Mouse (Mus musculus) limb, embryonic 11.5 days (tissue): Measurements from ENCODE around the gene Zfp605. TPM values are rescaled to one million over a fixed set of nuclear protein-coding genes. Genes with fewer than 3 reads are reported as not detected.
"Not testable (repeated sequence)": the region's sequence is repeated elsewhere in the genome, so short reads cannot be mapped to it uniquely, and the experiment has no call there.

Experiments
- ATAC-seq: fragments of 200-750 bp; cut with Nextera tagmentation; 2 replicates; pipeline ENCODE4 v1.8.0; 2017; ENCODE audit warnings: low read depth; ENCODE audit not compliant: insufficient number of reproducible peaks, low FRiP score, low TSS enrichment
- DNase-seq: peaks from one replicate; pipeline ENCODE4 v3.0.0-alpha.2; 2015; ENCODE audit warnings: low spot score
- H3K27ac ChIP-seq: fragments of 300-500 bp; sonication (generic); replicated peaks from 2 replicates; pipeline ENCODE4 v1.5.1; 2014; ENCODE audit warnings: low read depth, mild to moderate bottlenecking, low read length
- H3K27me3 ChIP-seq: fragments of 300-500 bp; sonication (generic); 2 replicates; pipeline ENCODE4 v1.6.1; 2014; ENCODE audit warnings: mild to moderate bottlenecking, low read length, mixed read lengths; ENCODE audit not compliant: control insufficient read depth, insufficient read depth
- H3K36me3 ChIP-seq: fragments of 300-500 bp; sonication (generic); 2 replicates; pipeline ENCODE4 v1.6.1; 2014; ENCODE audit warnings: mild to moderate bottlenecking, low read length, moderate library complexity, mixed read lengths; ENCODE audit not compliant: control insufficient read depth, insufficient read depth
- H3K4me1 ChIP-seq: fragments of 300-500 bp; sonication (generic); 2 replicates; pipeline ENCODE4 v1.6.1; 2014; ENCODE audit warnings: low read length, mixed read lengths; ENCODE audit not compliant: control insufficient read depth, insufficient read depth
- H3K4me2 ChIP-seq: fragments of 300-500 bp; sonication (generic); 2 replicates; pipeline ENCODE4 v1.6.1; 2014; ENCODE audit warnings: low read depth, mild to moderate bottlenecking, moderate library complexity; ENCODE audit not compliant: severe bottlenecking
- H3K4me3 ChIP-seq: fragments of 300-500 bp; sonication (generic); 2 replicates; pipeline ENCODE4 v1.5.1; 2014; ENCODE audit warnings: low read depth, low read length
- H3K9ac ChIP-seq: fragments of 300-500 bp; sonication (generic); 2 replicates; pipeline ENCODE4 v1.6.1; 2014; ENCODE audit warnings: mild to moderate bottlenecking, low read length
- H3K9me3 ChIP-seq: fragments of 300-500 bp; sonication (generic); 2 replicates; pipeline ENCODE4 v1.6.1; 2016; ENCODE audit warnings: low read length; ENCODE audit not compliant: control insufficient read depth
- WGBS: fragments of 180-500 bp; shearing (Covaris S2); extraction: QIAGEN DNeasy Blood & Tissue Kit; methylation state at CpG from one replicate; pipeline ENCODE4 v1.1.7; 2014; 5-methylcytosine and 5-hydroxymethylcytosine counted together
- polyA plus RNA-seq: library from polyadenylated mRNA; unstranded; fragments of >200 nt; fragmentation: Nextera tagmentation; extraction: Ambion mirVana; gene quantifications from 2 replicates; pipeline ENCODE4 v1.2.1, GENCODE M21; 2014

Zfp605 gene
- polyA plus RNA-seq, result 4.1 and 4.2 TPM in 2 replicates

DNA sequence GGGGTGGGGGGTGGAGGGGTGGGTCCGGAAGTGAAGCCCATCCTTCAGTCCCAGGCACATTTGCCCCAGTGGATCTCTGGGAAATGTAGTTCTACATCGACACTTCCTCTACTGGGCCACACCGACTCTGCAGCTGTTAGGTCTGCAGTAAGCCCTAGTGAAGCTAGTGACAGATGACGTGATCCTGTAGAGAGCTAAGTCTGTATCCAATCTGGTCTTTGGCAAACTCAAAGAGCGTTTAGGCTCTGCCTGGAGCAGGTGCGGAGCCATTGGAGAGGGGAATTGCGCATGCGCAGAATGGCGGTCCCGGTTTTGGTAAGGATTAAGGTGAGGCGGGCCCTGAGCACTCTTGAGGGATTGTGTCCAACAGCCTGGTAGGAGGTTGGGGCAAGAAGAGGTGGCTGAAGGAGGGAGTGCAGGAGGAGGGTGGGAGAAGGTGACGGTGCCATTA is at the start of gene Zfp605:
Zfp605 (plus strand) TSS at position 102 of the 451 bp plus-strand sequence.
- Histone ChIP-seq H3K4me3 (peak within 1 kb of the TSS; percentile 48), H3K4me2 (peak within 1 kb of the TSS; percentile 62), H3K36me3 (peaks cover 13% of the 10 kb centered on the region), H3K27me3 (no peaks in the 10 kb centered on the region), H3K27ac (no peak within 1 kb of the TSS), H3K9ac (peak within 1 kb of the TSS; percentile 49), H3K9me3 (no peaks in the 10 kb centered on the region), H3K4me1 (peaks cover 7% of the 10 kb centered on the region)
- DNase-seq (peak; percentile 90), ATAC-seq (peak; percentile 36)
- 1% methylated on average over 12 of the region's 12 CpGs for WGBS

DNA sequence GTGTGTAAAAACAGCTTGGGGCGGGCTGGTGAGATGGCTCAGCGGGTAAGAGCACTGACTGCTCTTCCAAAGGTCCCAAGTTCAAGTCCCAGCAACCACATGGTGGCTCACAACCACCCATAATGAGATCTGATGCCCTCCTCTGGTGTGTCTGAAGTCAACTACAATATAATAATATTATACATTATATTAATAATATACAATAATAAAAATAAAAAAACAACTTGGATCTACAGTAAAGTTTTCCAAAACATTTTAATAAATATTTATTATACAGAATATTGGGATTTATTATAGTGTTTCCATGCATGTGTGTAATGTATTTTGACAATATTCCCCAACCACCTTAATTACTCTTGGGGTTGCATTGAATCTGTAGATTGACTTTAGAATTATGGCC is 37.5 kb upstream of the Zfp605 start, which contains the start of gene Gm17655:
Gm17655 (minus strand) TSS at position 101 of the 400 bp plus-strand sequence.
- H3K27ac ChIP-seq, H3K27me3 ChIP-seq, H3K4me3 ChIP-seq, H3K4me1 ChIP-seq, DNase-seq, H3K36me3 ChIP-seq, ATAC-seq, H3K9ac ChIP-seq, H3K9me3 ChIP-seq, H3K4me2 ChIP-seq: not testable (repeated sequence)
- 88% methylated on average over 2 of the region's 2 CpGs for WGBS

DNA sequence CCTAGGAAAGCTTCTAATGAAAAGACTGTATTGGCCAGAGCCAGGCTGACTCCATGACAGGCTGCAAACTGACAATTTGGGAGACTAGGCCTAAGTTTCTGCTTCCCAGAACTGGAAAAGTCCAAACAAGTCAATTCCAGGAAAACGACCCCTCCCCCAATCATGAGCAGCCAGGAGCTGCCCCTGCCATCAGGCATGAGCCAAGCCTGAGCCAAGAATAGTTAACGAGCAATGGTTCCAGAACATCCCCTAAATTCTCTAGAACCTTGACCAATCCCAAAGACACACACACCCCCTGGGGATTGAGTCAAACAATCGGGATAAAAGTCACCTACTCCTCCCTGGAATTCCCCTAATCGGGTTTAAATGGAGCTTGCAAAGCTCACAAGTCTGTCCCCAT is 26.9 kb upstream of the Zfp605 start:
- 82% methylated on average over 4 of the region's 4 CpGs for WGBS
- Histone ChIP-seq H3K4me3 (no peak overlapping the region), H3K27ac (no peak overlapping the region), H3K9me3 (no peaks in the 10 kb centered on the region; the same call in 1 of the 2 replicates), H3K27me3 (no peaks in the 10 kb centered on the region), H3K9ac (no peak overlapping the region), H3K4me1 (no peaks in the 10 kb centered on the region), H3K4me2 (no peak overlapping the region), H3K36me3 (no peaks in the 10 kb centered on the region)
- DNase-seq, result no peak
- no peak for ATAC-seq

DNA sequence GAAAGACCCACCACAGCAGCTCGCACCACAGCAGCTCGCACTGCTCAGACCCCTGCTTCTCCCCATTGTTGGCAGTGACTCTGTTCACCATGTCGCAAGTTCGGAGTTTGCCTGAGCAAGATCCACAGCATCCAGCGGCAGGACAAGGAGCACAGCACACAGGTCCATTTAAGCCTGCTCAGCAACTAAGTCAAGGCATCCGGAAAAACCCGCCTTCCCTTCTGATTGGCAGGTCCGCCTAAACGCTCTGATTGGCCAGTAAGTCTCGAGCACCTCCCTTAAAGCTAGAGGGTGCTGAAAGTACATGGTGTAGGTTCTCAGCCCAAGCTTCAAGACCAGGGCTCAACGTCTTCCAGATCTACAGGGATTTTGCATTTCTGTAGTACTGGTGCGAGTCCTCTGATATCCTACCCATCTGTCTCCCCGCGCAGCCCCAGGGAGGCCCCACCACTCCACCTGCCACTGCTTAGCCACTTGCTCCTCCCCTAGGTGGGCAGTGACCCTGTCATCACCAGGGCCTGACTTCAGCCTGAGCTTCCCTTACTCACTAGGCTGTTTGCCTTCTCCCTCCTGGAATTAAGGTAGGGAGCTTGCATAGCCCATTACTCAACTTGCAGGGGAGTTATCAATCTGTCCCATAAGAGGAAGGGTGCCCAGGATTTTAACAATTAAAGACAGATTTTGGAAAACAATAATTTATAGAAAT is 23.6 kb upstream of the Zfp605 start:
- H3K9me3 ChIP-seq, result no peaks in the 10 kb centered on the region
- H3K4me2 ChIP-seq, result no peak overlapping the region
- 29% methylated on average over 14 of the region's 14 CpGs for WGBS
- no peaks in the 10 kb centered on the region for H3K4me1 ChIP-seq
- no peaks in the 10 kb centered on the region for H3K27me3 ChIP-seq
- H3K4me3 ChIP-seq, result no peak overlapping the region
- no peak overlapping the region for H3K9ac ChIP-seq
- no peak for ATAC-seq
- H3K36me3 ChIP-seq, result no peaks in the 10 kb centered on the region
- no peak overlapping the region for H3K27ac ChIP-seq
- peak; percentile 20 for DNase-seq

- DNase-seq (no peak), ATAC-seq (no peak)
- Histone ChIP-seq H3K4me3 (no peak overlapping the region), H3K27me3 (no peaks in the 10 kb centered on the region), H3K9me3 (no peaks in the 10 kb centered on the region), H3K4me2 (no peak overlapping the region), H3K27ac (no peak overlapping the region), H3K36me3 (no peaks in the 10 kb centered on the region), H3K9ac (no peak overlapping the region), H3K4me1 (no peaks in the 10 kb centered on the region)
- 86% methylated on average over 2 of the region's 2 CpGs for WGBS
These were observed 18.3 kb upstream of the Zfp605 start for GRCm38 (mm10) chr5:110091546-110091945.

- Histone ChIP-seq H3K36me3 (no peaks in the 10 kb centered on the region), H3K9ac (peak within 1 kb of the TSS; percentile 70), H3K4me3 (peak within 1 kb of the TSS; percentile 44), H3K4me1 (no peaks in the 10 kb centered on the region), H3K27me3 (no peaks in the 10 kb centered on the region), H3K9me3 (no peaks in the 10 kb centered on the region), H3K4me2 (peak within 1 kb of the TSS; percentile 59), H3K27ac (0 out of 2 replicates have a peak within 1 kb of the TSS, but pooled peaks have one; percentile 56)
- WGBS, result 2% methylated on average over 22 of the region's 25 CpGs
- ATAC-seq (peak; percentile 98), DNase-seq (peak; percentile 87)
These were observed 15.7 kb upstream of the Zfp605 start, which contains the start of gene Gm35315 for GRCm38 (mm10) chr5:110094030-110094846. TSS of gene Gm35315 (minus strand) at chr5:110094420.

DNA sequence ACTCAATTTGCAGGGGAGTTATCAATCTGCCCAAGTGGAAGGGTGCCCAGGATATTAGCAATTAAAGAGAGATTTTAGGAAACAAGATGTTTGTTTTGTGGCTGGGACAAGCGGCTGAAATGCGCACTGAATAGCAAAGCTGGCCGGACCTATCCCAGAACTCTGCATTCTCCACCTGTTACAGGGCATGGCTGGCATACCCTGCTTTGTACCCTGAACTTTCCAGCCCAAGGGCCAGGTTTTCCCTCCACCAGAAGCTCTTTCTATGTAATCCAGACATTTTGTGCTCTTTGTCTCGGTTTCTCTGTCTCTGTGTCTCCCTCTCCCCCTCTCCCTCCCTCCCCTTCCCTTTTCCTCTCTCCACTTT is 15.1 kb upstream of the Zfp605 start:
- WGBS, result 6% methylated on average over 4 of the region's 4 CpGs
- Histone ChIP-seq H3K36me3 (no peaks in the 10 kb centered on the region), H3K9me3 (no peaks in the 10 kb centered on the region), H3K4me3 (peak overlapping the region; percentile 44), H3K4me2 (peak overlapping the region; percentile 59), H3K9ac (peak overlapping the region; percentile 51), H3K27ac (no peak overlapping the region), H3K4me1 (peaks cover under 1% of the 10 kb centered on the region; the same call in 1 of the 2 replicates), H3K27me3 (no peaks in the 10 kb centered on the region)
- DNase-seq (no peak), ATAC-seq (0 out of 2 replicates have a peak, but pooled peaks have one; percentile 18)

DNA sequence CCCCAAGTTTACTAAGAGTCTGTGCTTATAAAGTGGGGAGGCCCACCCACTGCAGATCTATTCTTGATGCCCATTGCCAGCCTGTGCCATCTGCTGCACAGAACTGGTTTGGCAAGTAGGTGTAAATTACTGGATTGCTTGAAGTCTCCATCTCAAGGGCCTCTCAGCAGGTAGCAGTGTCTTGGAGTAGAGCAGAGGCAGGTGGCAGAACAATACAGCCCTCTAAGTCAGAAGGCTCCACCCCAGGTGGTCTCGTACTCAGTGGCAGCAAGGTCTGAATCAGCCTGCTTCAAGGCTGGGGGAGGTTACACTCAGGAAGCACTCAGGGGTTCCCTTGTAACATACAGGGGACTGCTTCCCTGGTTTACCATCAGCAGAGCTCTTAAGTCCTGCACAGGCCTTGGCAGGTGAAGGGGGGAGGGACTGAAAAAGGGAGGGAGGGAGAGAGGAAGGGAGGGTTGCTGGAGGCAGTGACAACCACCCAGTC is 10.9 kb upstream of the Zfp605 start:
- Histone ChIP-seq H3K4me1 (peaks cover 10% of the 10 kb centered on the region), H3K36me3 (peaks cover 12% of the 10 kb centered on the region), H3K27ac (no peak overlapping the region), H3K4me3 (no peak overlapping the region), H3K9me3 (no peaks in the 10 kb centered on the region), H3K27me3 (no peaks in the 10 kb centered on the region), H3K9ac (no peak overlapping the region), H3K4me2 (no peak overlapping the region)
- no peak for ATAC-seq
- WGBS, result 25% methylated on average over 1 of the region's 1 CpGs
- DNase-seq, result peak; percentile 27
